Mouse (Mus musculus): ENCODE results near the gene Srrm2. TPM values are rescaled to one million over a fixed set of nuclear protein-coding genes. Genes with fewer than 3 reads are reported as not detected.

Srrm2 gene
- total RNA-seq, 2 experiments from 2014 or later: 294 to 468 TPM

DNA sequence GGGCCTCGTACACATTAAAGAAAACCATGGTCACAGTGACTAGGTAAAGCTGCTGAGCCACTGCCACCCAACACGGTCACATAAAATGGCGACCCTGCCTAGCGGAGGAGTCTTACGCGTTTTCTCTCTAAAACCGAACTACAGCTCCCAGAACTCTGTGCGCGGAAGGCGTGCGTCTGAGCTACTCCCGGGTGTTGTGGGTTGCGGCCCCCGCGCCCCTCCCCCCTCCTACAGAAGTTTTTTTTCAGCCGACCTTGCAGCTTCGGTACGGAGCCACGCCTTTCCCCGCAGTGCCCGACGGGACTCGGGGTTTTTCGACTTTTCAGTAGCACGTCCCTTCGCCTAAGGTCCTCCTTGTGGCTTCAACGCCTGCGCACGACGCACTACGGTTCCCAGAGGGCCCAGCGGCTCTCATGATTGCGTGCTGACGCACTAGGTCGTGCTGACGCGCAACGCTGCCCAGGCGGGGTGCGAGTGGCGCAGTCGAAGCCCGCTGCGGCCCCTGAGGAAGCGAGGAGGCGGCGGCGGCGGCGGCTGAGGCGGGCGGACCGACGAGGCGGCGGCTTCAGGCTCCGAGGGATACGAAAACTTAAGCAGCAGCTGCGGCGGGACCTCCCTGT is 12.5 kb downstream of the Srrm2 start:
- ATAC-seq (replicated peaks; ENCODE audit: low FRiP score, poor library complexity, severe bottlenecking): peak; percentile 96

DNA sequence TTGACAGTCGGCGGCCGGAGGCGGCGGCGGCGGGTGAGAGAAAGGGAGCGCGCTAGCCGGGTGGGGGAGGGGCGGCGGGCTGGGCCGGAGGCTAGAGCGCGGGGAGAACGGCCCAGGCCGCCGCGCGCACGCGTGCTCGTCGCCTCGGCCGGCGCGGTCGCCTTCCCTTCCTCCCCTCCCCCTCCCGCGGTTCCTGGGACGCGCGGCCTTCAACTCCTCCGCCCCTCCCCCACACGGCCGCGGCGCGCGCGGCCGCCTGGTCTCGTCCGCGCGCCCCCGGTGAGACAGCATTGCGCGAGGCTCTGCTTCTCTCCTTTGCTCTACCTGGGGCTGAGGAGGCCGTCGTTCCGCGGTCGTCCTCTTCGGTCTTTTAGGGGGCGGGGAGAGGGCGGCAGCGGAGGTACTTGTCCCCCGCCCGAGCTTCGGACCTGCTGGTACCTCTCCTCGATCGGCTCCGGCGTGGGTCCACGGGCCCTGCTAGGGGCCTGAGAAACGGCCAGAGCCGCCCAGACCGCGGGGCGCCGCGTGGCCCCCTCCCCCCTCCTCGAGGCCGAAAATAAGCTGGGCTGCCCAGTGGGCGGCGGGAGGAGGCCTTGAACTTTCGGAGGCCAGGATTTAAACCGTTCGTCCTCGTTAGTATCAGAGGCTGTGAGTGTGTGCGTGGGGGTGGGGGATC is 13.2 kb downstream of the Srrm2 start:
- ATAC-seq (replicated peaks; ENCODE audit: low FRiP score, poor library complexity, severe bottlenecking): peak; percentile 46

- no peak for ATAC-seq (replicated peaks; ENCODE audit: low FRiP score, poor library complexity, severe bottlenecking)
These were observed 14.2 kb downstream of the Srrm2 start for GRCm38 (mm10) chr17:23804426-23805085.

- no peak for ATAC-seq (replicated peaks; ENCODE audit: low FRiP score, poor library complexity, severe bottlenecking)
These were observed 16.5 kb downstream of the Srrm2 start for GRCm38 (mm10) chr17:23806867-23807266.

- ATAC-seq (replicated peaks; ENCODE audit: low FRiP score, poor library complexity, severe bottlenecking): no peak
These were observed 17.6 kb downstream of the Srrm2 start for GRCm38 (mm10) chr17:23807918-23808317.

GRCm38 (mm10) chr17:23815641-23816040 is 25.3 kb downstream of the Srrm2 start:
- ATAC-seq (replicated peaks; ENCODE audit: low FRiP score, poor library complexity, severe bottlenecking): no peak

- no peak for ATAC-seq (replicated peaks; ENCODE audit: low FRiP score, poor library complexity, severe bottlenecking)
These were observed 28.2 kb downstream of the Srrm2 start for GRCm38 (mm10) chr17:23818579-23818978.

DNA sequence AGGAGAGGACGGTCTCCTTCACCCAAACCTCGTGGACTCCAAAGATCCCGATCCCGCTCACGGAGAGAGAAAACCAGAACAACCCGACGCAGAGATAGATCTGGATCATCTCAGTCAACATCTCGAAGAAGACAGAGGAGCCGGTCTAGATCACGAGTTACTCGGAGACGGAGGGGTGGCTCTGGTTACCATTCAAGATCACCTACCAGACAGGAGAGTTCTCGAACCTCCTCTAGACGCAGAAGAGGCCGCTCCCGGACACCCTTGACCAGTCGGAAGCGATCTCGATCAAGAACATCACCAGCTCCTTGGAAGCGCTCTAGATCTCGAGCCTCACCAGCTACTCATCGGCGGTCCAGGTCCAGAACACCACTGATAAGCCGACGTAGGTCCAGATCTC is 28.9 kb downstream of the Srrm2 start:
- ATAC-seq (replicated peaks; ENCODE audit: low FRiP score, poor library complexity, severe bottlenecking): no peak

GRCm38 (mm10) chr17:23820731-23821130 is 30.4 kb downstream of the Srrm2 start:
- ATAC-seq (replicated peaks; ENCODE audit: low FRiP score, poor library complexity, severe bottlenecking): no peak

GRCm38 (mm10) chr17:23822094-23822493 is 31.8 kb downstream of the Srrm2 start:
- no peak for ATAC-seq (replicated peaks; ENCODE audit: low FRiP score, poor library complexity, severe bottlenecking)

DNA sequence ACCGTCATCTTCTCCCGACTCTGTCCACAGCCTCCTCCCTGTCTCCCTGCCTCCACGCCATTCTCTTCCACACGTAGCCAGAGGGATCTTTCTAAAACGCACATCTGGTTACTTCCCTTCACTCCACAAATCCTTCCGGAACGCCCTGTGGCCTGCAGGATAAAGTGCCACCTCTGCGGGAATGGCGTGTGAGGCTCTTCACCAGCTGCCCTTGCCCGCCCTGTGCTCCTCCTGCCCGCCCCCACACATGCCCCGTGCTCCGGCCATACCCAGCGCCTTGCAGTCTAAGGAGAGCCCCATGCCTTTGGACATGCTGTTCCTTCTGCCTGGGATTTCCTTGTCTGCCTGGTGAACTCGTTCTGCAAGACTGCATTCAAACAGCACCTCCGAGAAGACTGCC is 32.7 kb downstream of the Srrm2 start:
- ATAC-seq (replicated peaks; ENCODE audit: low FRiP score, poor library complexity, severe bottlenecking): no peak

DNA sequence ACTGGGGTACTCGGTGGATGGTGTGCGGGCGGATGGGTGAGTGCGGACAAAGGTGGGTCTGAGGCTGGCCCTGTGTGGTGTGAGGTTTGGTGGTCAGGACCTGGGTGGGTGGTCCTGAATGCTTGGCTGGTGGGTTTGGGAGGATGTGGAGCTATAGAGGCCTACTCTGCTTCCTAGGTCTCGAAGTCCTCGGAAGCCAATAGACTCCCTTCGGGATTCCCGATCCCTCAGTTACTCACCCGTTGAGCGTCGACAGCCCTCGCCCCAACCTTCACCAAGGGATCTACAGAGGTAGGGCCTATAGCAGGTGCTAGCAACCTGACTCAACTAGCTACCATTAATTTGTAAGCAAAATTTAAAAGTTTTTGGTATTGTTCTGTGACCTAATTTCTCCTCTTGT is 33.3 kb downstream of the Srrm2 start:
- ATAC-seq (replicated peaks; ENCODE audit: low FRiP score, poor library complexity, severe bottlenecking): no peak

- ATAC-seq (replicated peaks; ENCODE audit: low FRiP score, poor library complexity, severe bottlenecking): no peak
These were observed 35.3 kb downstream of the Srrm2 start for GRCm38 (mm10) chr17:23825591-23825990.

- peak; percentile 78 for ATAC-seq (replicated peaks; ENCODE audit: low FRiP score, poor library complexity, severe bottlenecking)
These were observed 38.1 kb downstream of the Srrm2 start for GRCm38 (mm10) chr17:23828271-23829001.

DNA sequence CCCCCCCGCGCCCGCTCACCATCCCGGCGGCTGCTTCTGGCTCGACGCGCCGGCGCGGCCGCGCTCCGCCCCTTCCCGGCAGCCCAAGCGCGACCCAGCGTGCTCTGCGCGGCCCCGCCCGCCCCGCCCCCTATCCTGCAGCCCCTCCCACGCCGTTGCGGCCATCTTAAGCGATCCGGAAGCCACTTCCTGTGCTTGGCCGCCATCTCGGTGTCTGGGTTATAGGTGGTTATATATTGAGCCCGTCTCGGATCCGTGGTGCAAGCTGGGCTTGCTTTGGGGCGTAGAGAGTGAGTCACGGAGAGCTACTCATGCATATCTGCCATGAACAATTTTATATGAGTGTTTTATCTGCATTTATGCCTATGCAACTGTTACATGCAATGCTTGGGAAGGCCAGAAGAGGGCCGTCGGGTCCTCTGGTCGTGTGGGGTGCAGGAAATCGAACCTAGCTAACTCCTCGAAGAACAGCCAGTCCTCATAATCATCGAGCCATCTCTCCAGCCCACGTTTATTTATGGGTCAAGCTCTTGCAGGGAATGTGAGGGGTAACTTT is 38.8 kb downstream of the Srrm2 start, which contains the start of gene Elob:
TSS of gene Elob (minus strand) at position 73 of the 556 bp plus-strand sequence.
- peak; percentile 90 for ATAC-seq (replicated peaks; ENCODE audit: low FRiP score, poor library complexity, severe bottlenecking)

DNA sequence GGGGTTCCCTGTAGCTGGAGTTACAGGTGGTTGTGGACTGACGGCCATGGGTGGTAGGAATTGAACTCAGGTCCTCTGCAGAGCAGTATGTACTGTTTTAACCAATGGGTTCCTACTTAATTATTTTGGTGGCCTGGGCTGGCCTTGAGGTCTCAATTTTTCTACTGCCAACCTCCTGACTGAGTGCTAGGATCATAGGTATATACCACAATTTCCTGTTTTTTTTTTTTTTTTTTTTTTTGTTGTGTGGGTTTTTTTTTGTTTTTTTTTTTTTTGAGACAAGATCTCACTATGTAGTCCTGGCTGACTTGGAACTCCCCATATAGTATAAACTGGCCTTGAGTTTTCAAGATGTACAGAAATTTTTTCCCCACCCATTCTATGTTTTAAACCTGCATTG is 40.9 kb downstream of the Srrm2 start:
- ATAC-seq (replicated peaks; ENCODE audit: low FRiP score, poor library complexity, severe bottlenecking): no peak

DNA sequence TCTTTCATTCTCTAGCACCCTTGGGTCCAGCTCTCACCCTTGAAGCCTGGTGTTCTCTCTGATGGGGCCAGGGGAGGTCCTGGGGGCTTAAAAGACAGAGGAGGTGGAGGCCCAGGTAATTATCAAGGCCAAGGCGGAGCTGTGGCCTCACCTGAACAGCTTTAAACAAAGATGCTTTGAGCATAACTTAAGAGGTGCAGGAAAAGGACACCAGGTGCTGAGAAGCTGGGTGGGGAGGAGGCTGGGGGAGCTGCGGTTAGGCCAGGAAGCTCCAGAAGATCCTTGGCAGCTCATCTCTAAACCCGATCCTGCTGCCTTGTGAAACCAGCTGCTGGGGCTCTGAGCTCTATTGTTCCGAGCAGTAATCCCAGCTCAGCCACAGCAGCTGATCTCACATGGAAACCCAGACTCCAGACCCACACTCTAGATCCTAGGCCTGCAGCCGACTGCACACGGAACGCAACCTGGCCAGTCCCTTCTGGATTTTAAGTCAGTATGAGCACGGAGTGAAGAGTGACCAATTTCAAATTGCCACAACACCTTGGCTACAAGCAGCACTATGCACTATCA is 45.8 kb downstream of the Srrm2 start, which contains the start of gene Prss33:
TSS of gene Prss33 (minus strand) at position 51 of the 570 bp plus-strand sequence.
- no peak for ATAC-seq (replicated peaks; ENCODE audit: low FRiP score, poor library complexity, severe bottlenecking)

DNA sequence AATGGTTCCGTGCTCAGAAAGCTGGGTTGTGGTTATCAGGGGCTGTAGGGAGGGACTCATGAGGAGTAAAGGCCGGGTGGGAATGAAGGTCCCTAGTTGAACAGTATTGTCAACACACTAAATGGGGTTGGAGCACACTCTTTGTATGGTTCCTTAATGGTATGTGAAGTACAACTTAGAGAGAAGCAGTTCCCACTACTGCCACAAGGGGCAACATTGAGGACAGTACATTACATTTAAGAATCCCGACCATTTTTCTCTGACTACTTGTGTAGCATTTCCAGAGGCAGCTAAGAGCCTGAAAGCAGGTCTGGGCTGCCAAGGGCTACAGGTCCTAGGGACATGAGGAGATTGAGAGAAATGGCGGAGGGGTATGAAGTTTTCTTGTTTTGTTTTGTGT is 50.8 kb downstream of the Srrm2 start:
- peak; percentile 71 for ATAC-seq (replicated peaks; ENCODE audit: low FRiP score, poor library complexity, severe bottlenecking)

- no peak for ATAC-seq (replicated peaks; ENCODE audit: low FRiP score, poor library complexity, severe bottlenecking)
These were observed 52.9 kb downstream of the Srrm2 start for GRCm38 (mm10) chr17:23843141-23843811.
